Mouse (Mus musculus) limb, embryonic 11.5 days (tissue): ENCODE measurements at regions not wholly inside any gene's neighbourhood (a gene's known extent, or its start where the extent isn't known, plus 50 kb on each side); places are given as distances from the start of the nearest gene placed in this dataset.

ENCODE experiments used
- ATAC-seq: fragments of 200-750 bp; cut with Nextera tagmentation; 2 replicates; pipeline ENCODE4 v1.8.0; 2017; ENCODE audit warnings: low read depth; ENCODE audit not compliant: insufficient number of reproducible peaks, low FRiP score, low TSS enrichment
- DNase-seq: peaks from one replicate; pipeline ENCODE4 v3.0.0-alpha.2; 2015; ENCODE audit warnings: low spot score
- H3K27ac ChIP-seq: fragments of 300-500 bp; sonication (generic); replicated peaks from 2 replicates; pipeline ENCODE4 v1.5.1; 2014; ENCODE audit warnings: low read depth, mild to moderate bottlenecking, low read length
- H3K27me3 ChIP-seq: fragments of 300-500 bp; sonication (generic); 2 replicates; pipeline ENCODE4 v1.6.1; 2014; ENCODE audit warnings: mild to moderate bottlenecking, low read length, mixed read lengths; ENCODE audit not compliant: control insufficient read depth, insufficient read depth
- H3K36me3 ChIP-seq: fragments of 300-500 bp; sonication (generic); 2 replicates; pipeline ENCODE4 v1.6.1; 2014; ENCODE audit warnings: mild to moderate bottlenecking, low read length, moderate library complexity, mixed read lengths; ENCODE audit not compliant: control insufficient read depth, insufficient read depth
- H3K4me1 ChIP-seq: fragments of 300-500 bp; sonication (generic); 2 replicates; pipeline ENCODE4 v1.6.1; 2014; ENCODE audit warnings: low read length, mixed read lengths; ENCODE audit not compliant: control insufficient read depth, insufficient read depth
- H3K4me2 ChIP-seq: fragments of 300-500 bp; sonication (generic); 2 replicates; pipeline ENCODE4 v1.6.1; 2014; ENCODE audit warnings: low read depth, mild to moderate bottlenecking, moderate library complexity; ENCODE audit not compliant: severe bottlenecking
- H3K4me3 ChIP-seq: fragments of 300-500 bp; sonication (generic); 2 replicates; pipeline ENCODE4 v1.5.1; 2014; ENCODE audit warnings: low read depth, low read length
- H3K9ac ChIP-seq: fragments of 300-500 bp; sonication (generic); 2 replicates; pipeline ENCODE4 v1.6.1; 2014; ENCODE audit warnings: mild to moderate bottlenecking, low read length
- H3K9me3 ChIP-seq: fragments of 300-500 bp; sonication (generic); 2 replicates; pipeline ENCODE4 v1.6.1; 2016; ENCODE audit warnings: low read length; ENCODE audit not compliant: control insufficient read depth
- WGBS: fragments of 180-500 bp; shearing (Covaris S2); extraction: QIAGEN DNeasy Blood & Tissue Kit; methylation state at CpG from one replicate; pipeline ENCODE4 v1.1.7; 2014; 5-methylcytosine and 5-hydroxymethylcytosine counted together

DNA sequence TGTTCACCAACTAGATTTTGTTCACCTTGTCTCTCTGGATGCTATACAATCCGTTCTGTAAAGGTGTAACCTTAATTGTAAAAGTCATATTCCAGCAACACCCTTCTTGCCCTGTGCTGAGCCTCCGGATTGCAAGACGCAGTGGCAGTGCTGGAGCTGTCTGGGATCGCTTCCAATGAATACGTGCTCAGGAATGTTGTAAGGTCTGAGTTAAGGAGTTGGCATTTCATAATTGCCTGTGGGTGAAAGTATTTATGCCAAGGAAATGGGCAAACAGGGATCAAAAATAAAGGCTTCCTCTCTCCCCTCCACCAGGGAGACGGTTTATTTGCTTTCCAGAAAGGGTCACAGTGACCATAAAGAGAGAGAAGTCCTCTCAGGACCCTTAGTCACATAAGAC, 93.3 kb downstream of the Apob start:
- Histone ChIP-seq H3K4me2 (no peak overlapping the region), H3K9ac (no peak overlapping the region), H3K4me1 (no peaks in the 10 kb centered on the region), H3K27me3 (no peaks in the 10 kb centered on the region), H3K9me3 (no peaks in the 10 kb centered on the region), H3K36me3 (no peaks in the 10 kb centered on the region), H3K4me3 (no peak overlapping the region), H3K27ac (no peak overlapping the region)
- ATAC-seq (no peak), DNase-seq (no peak)
- 84% methylated on average over 6 of the region's 6 CpGs for WGBS

- H3K4me1 ChIP-seq, result no peaks in the 10 kb centered on the region
- H3K27ac ChIP-seq, result no peak overlapping the region
- DNase-seq, result no peak
- no peak overlapping the region for H3K9ac ChIP-seq
- no peaks in the 10 kb centered on the region for H3K9me3 ChIP-seq
- no peak for ATAC-seq
- H3K4me3 ChIP-seq, result no peak overlapping the region
- H3K4me2 ChIP-seq, result no peak overlapping the region
- no peaks in the 10 kb centered on the region for H3K36me3 ChIP-seq
- WGBS, result 77% methylated on average over 4 of the region's 4 CpGs
- H3K27me3 ChIP-seq, result no peaks in the 10 kb centered on the region
Measured at GRCm38 (mm10) chr12:8071286-8071685, 93.8 kb downstream of the Apob start.

GRCm38 (mm10) chr12:8076010-8076540, 98.6 kb downstream of the Apob start:
- Histone ChIP-seq H3K27me3 (no peaks in the 10 kb centered on the region), H3K9ac (no peak overlapping the region), H3K9me3 (no peaks in the 10 kb centered on the region), H3K27ac (no peak overlapping the region), H3K4me3 (no peak overlapping the region), H3K36me3 (no peaks in the 10 kb centered on the region), H3K4me2 (no peak overlapping the region), H3K4me1 (no peaks in the 10 kb centered on the region)
- ATAC-seq (no peak), DNase-seq (no peak)

DNA sequence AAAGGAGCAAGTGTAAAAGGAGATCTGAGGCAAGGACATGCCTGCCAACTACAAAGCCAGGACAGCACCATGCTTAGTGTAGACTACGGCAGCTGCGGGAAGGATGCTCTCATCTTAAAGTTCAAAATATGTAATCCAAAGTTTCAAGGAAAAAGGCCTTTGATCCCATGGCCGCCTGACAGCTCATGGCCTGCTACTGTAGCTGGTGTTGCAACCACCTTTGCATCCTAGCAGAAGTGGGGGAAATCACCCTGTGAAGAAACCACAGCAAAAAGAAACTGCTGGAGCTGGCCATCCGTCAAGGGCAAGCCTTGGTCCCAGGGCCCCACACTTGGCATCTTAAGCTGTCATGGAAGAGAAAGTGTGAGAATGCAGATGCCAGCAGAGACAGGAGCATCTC, 99.9 kb downstream of the Apob start:
- no peak for DNase-seq
- Histone ChIP-seq H3K27me3 (no peaks in the 10 kb centered on the region), H3K27ac (no peak overlapping the region), H3K4me3 (no peak overlapping the region), H3K4me1 (no peaks in the 10 kb centered on the region), H3K9ac (no peak overlapping the region), H3K36me3 (no peaks in the 10 kb centered on the region), H3K4me2 (no peak overlapping the region), H3K9me3 (no peaks in the 10 kb centered on the region)
- WGBS, result 79% methylated on average over 4 of the region's 4 CpGs
- no peak for ATAC-seq

GRCm38 (mm10) chr12:8078046-8078445, 100.6 kb downstream of the Apob start:
- Histone ChIP-seq H3K4me3 (no peak overlapping the region), H3K9me3 (no peaks in the 10 kb centered on the region), H3K9ac (no peak overlapping the region), H3K4me1 (no peaks in the 10 kb centered on the region), H3K27ac (no peak overlapping the region), H3K36me3 (no peaks in the 10 kb centered on the region), H3K27me3 (no peaks in the 10 kb centered on the region), H3K4me2 (no peak overlapping the region)
- ATAC-seq (no peak), DNase-seq (no peak)
- WGBS, result 81% methylated on average over 3 of the region's 3 CpGs

GRCm38 (mm10) chr12:8082688-8083661, 105.5 kb downstream of the Apob start:
- no peak for DNase-seq
- 53% methylated on average over 8 of the region's 8 CpGs for WGBS
- H3K4me3 ChIP-seq, result no peak overlapping the region
- H3K27me3 ChIP-seq, result no peaks in the 10 kb centered on the region
- no peaks in the 10 kb centered on the region for H3K36me3 ChIP-seq
- no peak overlapping the region for H3K9ac ChIP-seq
- H3K27ac ChIP-seq, result no peak overlapping the region
- no peaks in the 10 kb centered on the region for H3K9me3 ChIP-seq
- no peak overlapping the region for H3K4me2 ChIP-seq
- no peaks in the 10 kb centered on the region for H3K4me1 ChIP-seq
- no peak for ATAC-seq

DNA sequence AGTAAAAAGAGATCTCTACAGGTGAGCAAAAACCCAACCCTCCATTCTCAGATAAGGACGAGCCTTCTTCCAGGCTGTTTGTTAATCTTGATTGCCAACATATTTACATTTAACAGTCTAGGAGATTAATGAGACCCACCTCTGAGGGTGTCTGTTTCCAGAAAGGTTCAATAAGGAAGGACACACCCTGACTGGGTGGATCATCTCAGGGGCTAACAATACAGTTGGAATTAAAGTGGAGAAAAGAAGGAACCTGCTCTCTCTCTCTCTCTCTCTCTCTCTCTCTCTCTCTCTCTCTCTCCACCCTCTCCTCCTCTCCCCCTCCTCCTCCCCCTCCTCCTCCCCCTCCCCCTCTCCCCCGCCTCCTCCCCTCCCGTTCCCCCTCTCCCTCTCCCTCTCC, 110.5 kb downstream of the Apob start:
- ATAC-seq (no peak), DNase-seq (no peak)
- WGBS, result 55% methylated on average over 1 of the region's 3 CpGs

DNA sequence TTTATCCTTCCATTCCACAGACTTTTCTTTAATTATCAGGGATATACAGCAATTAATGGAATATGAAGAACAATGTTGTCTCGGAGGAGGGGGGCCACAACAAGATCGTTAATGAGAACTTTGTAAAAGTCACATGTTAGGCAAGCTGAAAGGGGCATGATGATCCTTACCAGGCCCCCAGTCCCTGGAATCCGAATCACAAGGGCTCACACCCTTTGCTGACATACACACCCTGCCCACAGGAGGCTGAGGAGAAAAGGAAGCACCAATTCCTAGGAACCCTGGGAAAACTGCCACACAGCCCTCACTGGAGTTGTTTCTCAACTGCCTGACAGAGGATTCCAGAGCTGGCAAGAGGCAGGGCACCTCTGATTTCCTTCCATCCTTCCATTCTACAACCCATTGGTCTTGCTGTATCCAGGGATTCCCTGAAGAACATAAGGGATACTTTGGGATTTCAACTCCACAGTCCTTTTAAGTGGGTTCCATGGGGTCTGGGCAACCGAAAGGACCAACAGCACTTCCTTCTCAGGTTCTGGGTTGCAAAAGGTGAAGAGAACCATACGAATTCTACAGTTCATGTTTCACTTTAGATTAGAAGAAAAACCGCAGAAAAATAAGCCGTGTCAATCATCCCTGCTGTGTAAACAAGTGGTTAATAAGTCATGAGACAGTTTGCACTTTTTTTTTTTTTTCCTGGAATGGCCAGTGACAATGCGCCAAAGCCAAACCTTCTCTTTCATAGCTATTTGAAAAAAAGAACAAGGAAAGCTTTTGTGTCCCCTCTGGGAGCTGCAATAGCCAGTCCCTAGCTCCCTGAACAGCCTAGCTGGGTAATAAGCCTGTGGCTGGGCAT, 112.2 kb downstream of the Apob start:
- Histone ChIP-seq H3K27me3 (no peaks in the 10 kb centered on the region), H3K4me1 (no peaks in the 10 kb centered on the region), H3K9ac (no peak overlapping the region), H3K4me2 (no peak overlapping the region), H3K4me3 (no peak overlapping the region), H3K36me3 (no peaks in the 10 kb centered on the region), H3K27ac (no peak overlapping the region), H3K9me3 (no peaks in the 10 kb centered on the region)
- DNase-seq, result no peak
- WGBS, result 79% methylated on average over 8 of the region's 8 CpGs
- no peak for ATAC-seq

More for the DNA sequence above, 110.5 kb downstream of the Apob start:
- Histone ChIP-seq H3K27me3 (no peaks in the 10 kb centered on the region), H3K9ac (no peak overlapping the region), H3K9me3 (no peaks in the 10 kb centered on the region), H3K36me3 (no peaks in the 10 kb centered on the region), H3K4me3 (no peak overlapping the region), H3K27ac (no peak overlapping the region), H3K4me1 (no peaks in the 10 kb centered on the region), H3K4me2 (no peak overlapping the region)
